Mouse (Mus musculus) T-helper 2 cell (primary cell): ENCODE data around the gene Gm21477.
"Not testable (repeated sequence)": the region's sequence is repeated elsewhere in the genome, so short reads cannot be mapped to it uniquely, and the experiment has no call there.

Experiments used
- in situ Hi-C: fragments of 300-600 bp; cut with MboI, MseI; formaldehyde crosslinking; loops from one replicate; pipeline ENCODE4 v1.15.1; 2025; ENCODE audit warnings: high pct_unique_total_duplicates

The Gm21477 gene

DNA sequence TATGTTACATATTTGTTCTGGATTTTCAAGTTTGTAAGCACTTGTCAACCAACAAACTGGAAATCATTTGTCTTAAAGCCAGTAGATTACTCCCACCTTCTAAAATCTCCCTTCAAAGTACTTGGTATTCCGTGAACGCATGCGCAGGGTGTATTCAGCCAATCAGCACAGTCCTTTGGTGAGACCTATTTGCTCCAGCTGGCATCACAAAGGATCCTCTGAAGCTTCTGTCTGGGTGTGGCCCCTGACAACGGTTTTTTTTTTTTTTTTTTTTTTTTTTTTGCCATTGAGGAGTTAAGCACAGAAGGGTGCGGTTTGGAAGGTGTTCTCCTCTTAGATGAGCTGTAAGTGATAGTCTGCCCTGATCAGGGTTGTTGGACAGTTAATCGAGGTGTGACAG is at the start of gene Gm21477:
Gene Gm21477 (plus strand): TSS at position 301 of the 400 bp plus-strand sequence.
- in situ Hi-C loops, result not testable (repeated sequence)
